Mouse (Mus musculus) liver, adult (tissue): ENCODE results near the gene Cyp4a32.
A peak's percentile ranks its signal among the peaks of the same experiment; 100 is the strongest.
"Not testable (repeated sequence)": the region's sequence is repeated elsewhere in the genome, so short reads cannot be mapped to it uniquely, and the experiment has no call there.

Source experiments
- GATA4 ChIP-seq: IDR thresholded peaks from 2 replicates; pipeline ENCODE4 v1.6.1; 2014; ENCODE audit warnings: mild to moderate bottlenecking, low read length; ENCODE audit not compliant: insufficient replicate concordance

Cyp4a32 gene

GRCm38 (mm10) chr4:115600611-115601010 is at the start of gene Cyp4a32:
TSS of gene Cyp4a32 (plus strand) at chr4:115600969.
- not testable (repeated sequence) for TF ChIP-seq GATA4

- no peak for TF ChIP-seq GATA4
These were observed 48.0 kb upstream of the Cyp4a32 start for GRCm38 (mm10) chr4:115552726-115553125.

DNA sequence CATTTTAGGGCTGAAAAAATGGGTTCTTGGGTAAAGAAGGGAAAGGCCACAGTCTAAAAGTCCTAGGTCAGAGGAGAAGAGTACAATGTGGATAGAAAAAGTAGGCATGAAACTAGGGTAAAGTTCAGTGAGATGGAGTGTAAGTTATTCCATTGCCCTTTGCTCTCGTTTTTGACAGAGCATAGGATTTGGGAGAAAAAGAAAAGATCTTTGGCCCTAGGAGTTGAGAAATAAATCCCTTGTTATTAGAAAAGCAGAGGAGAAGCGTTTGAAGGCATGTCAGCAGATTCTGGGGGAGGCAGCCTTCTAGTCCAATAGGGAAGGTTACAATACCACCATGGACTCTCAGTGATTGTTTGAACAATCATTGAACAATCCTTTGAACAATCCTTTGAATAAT is 45.3 kb upstream of the Cyp4a32 start:
- peak; percentile 87; the same call in 1 of the 2 replicates for TF ChIP-seq GATA4

- no peak for TF ChIP-seq GATA4
These were observed 42.8 kb upstream of the Cyp4a32 start for GRCm38 (mm10) chr4:115557861-115558561.

GRCm38 (mm10) chr4:115563401-115563800 is 37.4 kb upstream of the Cyp4a32 start, which contains the start of gene Cyp4a31:
TSS of gene Cyp4a31 (plus strand) at chr4:115563649.
- TF ChIP-seq GATA4, result no peak

DNA sequence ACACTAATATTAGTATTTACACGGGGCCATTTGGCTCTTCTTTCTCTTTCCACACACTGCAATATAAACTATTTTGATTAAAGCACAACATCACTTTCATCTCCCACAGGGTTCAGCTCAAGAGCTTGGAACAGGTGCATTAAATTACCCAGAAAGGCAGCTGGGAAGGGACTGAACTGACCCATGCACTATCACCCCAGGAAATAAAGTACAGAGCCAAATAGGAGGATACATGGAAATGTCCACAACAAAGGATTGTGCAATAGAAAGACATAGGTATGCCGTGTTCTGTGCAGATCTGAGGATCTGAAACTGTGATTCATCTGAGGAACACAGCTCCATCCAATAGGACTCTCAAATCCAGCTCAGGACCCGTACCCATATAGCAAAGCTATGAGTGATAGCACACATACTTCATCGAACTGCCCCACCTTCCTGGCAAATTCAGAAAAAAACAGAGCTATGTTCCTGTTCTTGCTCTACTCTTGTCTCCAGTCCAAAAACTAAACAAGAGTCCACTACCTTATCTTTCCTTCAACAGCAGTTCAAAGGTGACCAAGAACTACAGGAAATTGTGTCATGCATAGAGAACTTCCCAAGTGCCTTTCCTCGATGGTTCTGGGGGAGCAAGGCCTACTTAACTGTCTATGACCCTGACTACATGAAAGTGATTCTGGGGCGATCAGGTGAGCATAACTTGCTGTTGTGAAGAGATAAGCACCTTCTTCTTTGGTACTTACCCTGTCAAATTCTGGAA is 36.1 kb upstream of the Cyp4a32 start:
- TF ChIP-seq GATA4, result 0 out of 2 replicates have a peak, but pooled peaks have one; percentile 32

- TF ChIP-seq GATA4, result peak; percentile 64; the same call in 1 of the 2 replicates
These were observed 25.5 kb upstream of the Cyp4a32 start for GRCm38 (mm10) chr4:115575255-115575654.

DNA sequence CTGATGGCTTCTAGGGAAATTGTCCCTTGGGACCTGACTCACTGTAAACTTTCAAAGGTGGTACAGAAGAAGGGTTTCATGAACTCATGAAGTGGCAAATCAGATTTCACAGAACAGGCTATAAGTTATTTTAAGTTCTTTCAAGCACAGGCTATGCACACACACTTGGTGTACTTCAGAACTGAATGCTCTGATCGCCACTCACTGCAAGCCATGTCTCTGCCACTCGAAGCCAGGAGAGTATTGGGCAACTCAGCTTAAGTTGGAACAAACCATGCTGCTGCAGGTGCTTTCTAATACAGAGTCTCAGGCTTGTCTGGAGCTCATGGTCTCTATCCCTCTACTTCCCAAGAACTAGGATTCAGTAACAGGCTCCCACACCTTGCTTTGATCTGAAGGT is 25.0 kb upstream of the Cyp4a32 start:
- no peak for TF ChIP-seq GATA4

DNA sequence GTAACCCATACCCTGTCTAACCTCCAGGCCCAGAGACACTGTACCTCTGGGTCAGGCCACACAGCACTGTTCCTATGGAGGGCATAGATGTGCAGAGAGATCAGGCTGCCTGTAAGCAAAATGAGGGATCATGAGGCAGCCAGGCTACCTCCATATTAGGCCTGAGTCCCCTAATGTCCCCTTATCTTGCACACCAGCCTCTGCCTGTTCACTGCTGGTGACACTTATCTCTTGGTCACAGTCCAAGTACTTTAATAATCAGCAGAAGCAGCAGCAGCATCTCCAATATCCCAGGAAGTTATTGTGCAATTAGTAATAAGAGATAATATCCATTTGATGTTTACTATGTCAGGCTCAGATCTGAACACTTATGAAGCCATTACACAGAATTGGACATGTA is 17.7 kb upstream of the Cyp4a32 start:
- peak; percentile 67; the same call in 1 of the 2 replicates for TF ChIP-seq GATA4

DNA sequence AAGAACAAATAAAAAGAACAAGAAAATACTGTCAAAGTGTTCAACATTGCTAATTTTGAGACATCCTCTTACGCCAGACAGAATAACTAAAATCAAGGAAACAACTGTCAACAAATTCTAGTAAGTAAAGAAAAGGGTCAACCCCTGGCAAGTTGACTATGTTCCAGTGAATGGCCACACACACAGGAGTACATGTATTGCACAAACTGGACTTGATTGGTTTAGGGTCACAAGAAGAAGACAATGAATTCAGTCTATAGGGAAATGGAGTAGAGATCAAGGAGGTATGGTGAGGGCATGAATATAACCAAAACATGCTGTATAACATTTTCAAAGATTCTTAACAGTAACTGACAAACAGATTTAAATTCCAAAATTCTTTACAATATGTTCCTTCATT is 4.4 kb upstream of the Cyp4a32 start:
- no peak for TF ChIP-seq GATA4

- peak; percentile 96 for TF ChIP-seq GATA4
These were observed 3.9 kb upstream of the Cyp4a32 start for GRCm38 (mm10) chr4:115596824-115597336.

- no peak for TF ChIP-seq GATA4
These were observed 13.2 kb downstream of the Cyp4a32 start for GRCm38 (mm10) chr4:115614005-115614404.

DNA sequence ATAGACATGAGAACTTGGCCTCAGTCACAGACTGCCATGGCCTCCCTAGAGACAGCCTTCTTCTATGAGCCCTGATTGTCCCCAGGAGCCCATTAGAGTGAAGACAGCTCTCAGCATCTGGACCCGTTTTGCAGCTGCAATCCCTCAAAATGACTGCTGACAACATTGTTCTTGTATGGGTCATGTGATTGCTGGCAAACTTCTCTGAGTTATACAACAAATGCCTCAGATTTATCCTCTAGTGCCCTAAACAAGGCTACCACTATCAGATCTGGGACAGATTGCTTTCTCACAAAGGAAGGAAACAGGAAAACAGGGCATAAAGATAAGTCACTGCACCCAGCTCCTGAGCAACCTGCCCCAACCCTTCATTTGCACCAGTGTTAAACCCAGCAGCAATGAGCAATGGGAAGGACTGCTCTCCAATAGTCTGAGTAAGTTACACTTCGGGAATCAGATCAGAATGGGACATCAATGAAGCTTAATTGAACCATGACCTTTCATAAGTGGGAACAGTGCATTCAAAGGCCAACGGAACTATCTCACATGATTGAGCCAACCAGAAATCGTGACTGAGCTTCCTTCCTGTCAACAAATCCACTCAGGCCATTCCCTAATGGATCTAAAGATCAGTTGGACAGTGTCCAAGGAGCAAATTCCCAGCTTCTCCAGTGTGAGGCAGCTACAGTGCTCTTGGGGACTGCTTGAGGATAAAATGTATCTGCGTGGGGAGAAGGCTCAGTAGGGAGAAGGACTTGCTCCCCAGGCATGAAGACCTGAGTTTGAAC is 42.4 kb downstream of the Cyp4a32 start:
- peak; percentile 91 for TF ChIP-seq GATA4

- TF ChIP-seq GATA4, result no peak
These were observed 44.6 kb downstream of the Cyp4a32 start for GRCm38 (mm10) chr4:115645371-115645770.

GRCm38 (mm10) chr4:115647580-115647979 is 46.8 kb downstream of the Cyp4a32 start, which contains the start of gene Cyp4b1:
TSS of gene Cyp4b1 (minus strand) at chr4:115647723.
- TF ChIP-seq GATA4, result peak; percentile 75; the same call in 1 of the 2 replicates
